Mouse (Mus musculus): Measurements from ENCODE around the gene Slc22a22. TPM values are rescaled to one million over a fixed set of nuclear protein-coding genes. Genes with fewer than 3 reads are reported as not detected.

Gene Slc22a22
- polyA plus RNA-seq (2016; fragmentation: Nextera tagmentation; extraction: Ambion mirVana), result not detected in 2 replicates

GRCm38 (mm10) chr15:57477525-57477924, at the start of gene Slc22a22:
TSS of gene Slc22a22 (minus strand) at chr15:57477625.
- Histone ChIP-seq H3K9me3 (no peaks in the 10 kb centered on the region), H3K4me2 (no peak within 1 kb of the TSS), H3K9ac (no peak within 1 kb of the TSS), H3K27me3 (no peaks in the 10 kb centered on the region), H3K27ac (no peak within 1 kb of the TSS), H3K4me3 (replicated peaks) (no peak within 1 kb of the TSS), H3K36me3 (replicated peaks) (no peaks in the 10 kb centered on the region), H3K4me1 (no peaks in the 10 kb centered on the region)
- WGBS, result 71% methylated on average over 2 of the region's 2 CpGs
- no peak for ATAC-seq (ENCODE audit: low FRiP score)

GRCm38 (mm10) chr15:57523510-57524298, 46.3 kb upstream of the Slc22a22 start:
- Histone ChIP-seq H3K4me2 (no peak overlapping the region), H3K4me1 (0 out of 2 replicates have a peak, but pooled peaks cover 2% of the 10 kb centered on the region), H3K4me3 (replicated peaks) (no peak overlapping the region), H3K27ac (no peak overlapping the region), H3K36me3 (replicated peaks) (no peaks in the 10 kb centered on the region), H3K9me3 (no peaks in the 10 kb centered on the region), H3K27me3 (no peaks in the 10 kb centered on the region), H3K9ac (no peak overlapping the region)
- ATAC-seq (ENCODE audit: low FRiP score), result no peak
- 45% methylated on average over 10 of the region's 10 CpGs for WGBS

GRCm38 (mm10) chr15:57522160-57522559, 44.7 kb upstream of the Slc22a22 start:
- no peak for ATAC-seq (ENCODE audit: low FRiP score)
- H3K4me3 ChIP-seq (replicated peaks), result no peak overlapping the region
- no peaks in the 10 kb centered on the region for H3K27me3 ChIP-seq
- no peak overlapping the region for H3K4me2 ChIP-seq
- no peak overlapping the region for H3K27ac ChIP-seq
- WGBS, result 77% methylated on average over 1 of the region's 1 CpGs
- H3K36me3 ChIP-seq (replicated peaks), result no peaks in the 10 kb centered on the region
- no peaks in the 10 kb centered on the region for H3K9me3 ChIP-seq
- no peak overlapping the region for H3K9ac ChIP-seq
- H3K4me1 ChIP-seq, result 0 out of 2 replicates have a peak, but pooled peaks cover 2% of the 10 kb centered on the region

GRCm38 (mm10) chr15:57509185-57510172, 32.1 kb upstream of the Slc22a22 start:
- H3K9ac ChIP-seq, result no peak overlapping the region
- H3K4me1 ChIP-seq, result peaks cover 10% of the 10 kb centered on the region
- no peak; the same call in 1 of the 2 replicates for ATAC-seq (ENCODE audit: low FRiP score)
- H3K4me3 ChIP-seq (replicated peaks), result no peak overlapping the region
- H3K27ac ChIP-seq, result no peak overlapping the region
- no peaks in the 10 kb centered on the region for H3K27me3 ChIP-seq
- H3K36me3 ChIP-seq (replicated peaks), result no peaks in the 10 kb centered on the region
- H3K4me2 ChIP-seq, result no peak overlapping the region
- H3K9me3 ChIP-seq, result no peaks in the 10 kb centered on the region
- 40% methylated on average over 21 of the region's 21 CpGs for WGBS

- 66% methylated on average over 11 of the region's 11 CpGs for WGBS
- H3K4me1 ChIP-seq, result peaks cover 10% of the 10 kb centered on the region
- no peak overlapping the region for H3K4me3 ChIP-seq (replicated peaks)
- ATAC-seq (ENCODE audit: low FRiP score), result peak; percentile 88
- H3K27me3 ChIP-seq, result no peaks in the 10 kb centered on the region
- no peaks in the 10 kb centered on the region for H3K9me3 ChIP-seq
- H3K9ac ChIP-seq, result no peak overlapping the region
- H3K4me2 ChIP-seq, result no peak overlapping the region
- H3K27ac ChIP-seq, result no peak overlapping the region
- no peaks in the 10 kb centered on the region for H3K36me3 ChIP-seq (replicated peaks)
Observed at GRCm38 (mm10) chr15:57508242-57509184, 31.1 kb upstream of the Slc22a22 start.

- peaks cover 2% of the 10 kb centered on the region for H3K4me1 ChIP-seq
- ATAC-seq (ENCODE audit: low FRiP score), result no peak; the same call in 1 of the 2 replicates
- no peak overlapping the region for H3K27ac ChIP-seq
- no peaks in the 10 kb centered on the region for H3K27me3 ChIP-seq
- no peak overlapping the region for H3K4me3 ChIP-seq (replicated peaks)
- WGBS, result 70% methylated on average over 9 of the region's 9 CpGs
- H3K36me3 ChIP-seq (replicated peaks), result no peaks in the 10 kb centered on the region
- H3K9me3 ChIP-seq, result no peaks in the 10 kb centered on the region
- H3K4me2 ChIP-seq, result no peak overlapping the region
- no peak overlapping the region for H3K9ac ChIP-seq
Observed at GRCm38 (mm10) chr15:57504126-57504705, 26.8 kb upstream of the Slc22a22 start.

- WGBS, result 85% methylated on average over 3 of the region's 3 CpGs
- H3K4me2 ChIP-seq, result no peak overlapping the region
- no peaks in the 10 kb centered on the region for H3K27me3 ChIP-seq
- no peaks in the 10 kb centered on the region for H3K9me3 ChIP-seq
- H3K27ac ChIP-seq, result no peak overlapping the region
- ATAC-seq (ENCODE audit: low FRiP score), result no peak
- no peak overlapping the region for H3K4me3 ChIP-seq (replicated peaks)
- H3K36me3 ChIP-seq (replicated peaks), result no peaks in the 10 kb centered on the region
- no peak overlapping the region for H3K9ac ChIP-seq
- H3K4me1 ChIP-seq, result no peaks in the 10 kb centered on the region
Observed at GRCm38 (mm10) chr15:57503656-57504055, 26.2 kb upstream of the Slc22a22 start.

- H3K4me3 ChIP-seq (replicated peaks), result no peak overlapping the region
- no peak overlapping the region for H3K9ac ChIP-seq
- no peak overlapping the region for H3K4me2 ChIP-seq
- H3K36me3 ChIP-seq (replicated peaks), result no peaks in the 10 kb centered on the region
- H3K27me3 ChIP-seq, result no peaks in the 10 kb centered on the region
- H3K9me3 ChIP-seq, result no peaks in the 10 kb centered on the region
- no peak for ATAC-seq (ENCODE audit: low FRiP score)
- no peak overlapping the region for H3K27ac ChIP-seq
- no peaks in the 10 kb centered on the region for H3K4me1 ChIP-seq
Observed at GRCm38 (mm10) chr15:57501559-57501958, 24.1 kb upstream of the Slc22a22 start.

- 87% methylated on average over 2 of the region's 2 CpGs for WGBS
- H3K4me3 ChIP-seq (replicated peaks), result no peak overlapping the region
- H3K27me3 ChIP-seq, result no peaks in the 10 kb centered on the region
- H3K27ac ChIP-seq, result no peak overlapping the region
- H3K9me3 ChIP-seq, result no peaks in the 10 kb centered on the region
- H3K4me2 ChIP-seq, result no peak overlapping the region
- no peak for ATAC-seq (ENCODE audit: low FRiP score)
- H3K9ac ChIP-seq, result no peak overlapping the region
- no peaks in the 10 kb centered on the region for H3K36me3 ChIP-seq (replicated peaks)
- H3K4me1 ChIP-seq, result no peaks in the 10 kb centered on the region
Observed at GRCm38 (mm10) chr15:57496106-57496505, 18.7 kb upstream of the Slc22a22 start.

- WGBS, result 34% methylated on average over 2 of the region's 2 CpGs
- ATAC-seq (ENCODE audit: low FRiP score), result no peak
Observed at GRCm38 (mm10) chr15:57482509-57482908, 5.1 kb upstream of the Slc22a22 start.

GRCm38 (mm10) chr15:57471648-57472047, 5.8 kb downstream of the Slc22a22 start:
- Histone ChIP-seq H3K36me3 (replicated peaks) (no peaks in the 10 kb centered on the region), H3K27me3 (no peaks in the 10 kb centered on the region), H3K9me3 (no peaks in the 10 kb centered on the region), H3K9ac (no peak overlapping the region), H3K27ac (no peak overlapping the region), H3K4me2 (no peak overlapping the region), H3K4me1 (no peaks in the 10 kb centered on the region), H3K4me3 (replicated peaks) (no peak overlapping the region)
- ATAC-seq (ENCODE audit: low FRiP score), result no peak
- 72% methylated on average over 3 of the region's 3 CpGs for WGBS

More at GRCm38 (mm10) chr15:57482509-57482908, 5.1 kb upstream of the Slc22a22 start:
- Histone ChIP-seq H3K9ac (no peak overlapping the region), H3K4me1 (no peaks in the 10 kb centered on the region), H3K4me3 (replicated peaks) (no peak overlapping the region), H3K4me2 (no peak overlapping the region), H3K27me3 (no peaks in the 10 kb centered on the region), H3K27ac (no peak overlapping the region), H3K36me3 (replicated peaks) (no peaks in the 10 kb centered on the region), H3K9me3 (no peaks in the 10 kb centered on the region)
